Mouse (Mus musculus): Measurements from ENCODE around the gene Tmem254a.
"Not testable (repeated sequence)": the region's sequence is repeated elsewhere in the genome, so short reads cannot be mapped to it uniquely, and the experiment has no call there.

The Tmem254a gene

GRCm38 (mm10) chr14:25927562-25927881 lies at the start of gene Tmem254a:
TSS of gene Tmem254a (minus strand) at chr14:25927672.
- not testable (repeated sequence) for DNase-seq (ENCODE audit: inconsistent age in 2 of 2, low spot score in 1 of 2)

GRCm38 (mm10) chr14:25957861-25958260 lies 30.4 kb upstream of the Tmem254a start:
- not testable (repeated sequence) for DNase-seq (ENCODE audit: inconsistent age in 2 of 2, low spot score in 1 of 2)

- not testable (repeated sequence) for DNase-seq (ENCODE audit: inconsistent age in 2 of 2, low spot score in 1 of 2)
Observed at GRCm38 (mm10) chr14:25938004-25938403, 10.5 kb upstream of the Tmem254a start, which contains the start of gene Cphx1. TSS of gene Cphx1 (plus strand) at chr14:25938304.

- not testable (repeated sequence) for DNase-seq (ENCODE audit: inconsistent age in 2 of 2, low spot score in 1 of 2)
Observed at GRCm38 (mm10) chr14:25936867-25937630, 9.6 kb upstream of the Tmem254a start.

- DNase-seq (ENCODE audit: inconsistent age in 2 of 2, low spot score in 1 of 2), result not testable (repeated sequence)
Observed at GRCm38 (mm10) chr14:25926814-25927561, 484 bp downstream of the Tmem254a start.

- DNase-seq (ENCODE audit: inconsistent age in 2 of 2, low spot score in 1 of 2), result not testable (repeated sequence)
Observed at GRCm38 (mm10) chr14:25918427-25919170, 8.9 kb downstream of the Tmem254a start.

GRCm38 (mm10) chr14:25908976-25909375 lies 18.5 kb downstream of the Tmem254a start:
- DNase-seq (ENCODE audit: inconsistent age in 2 of 2, low spot score in 1 of 2), result not testable (repeated sequence)

- not testable (repeated sequence) for DNase-seq (ENCODE audit: inconsistent age in 2 of 2, low spot score in 1 of 2)
Observed at GRCm38 (mm10) chr14:25907272-25907671, 20.2 kb downstream of the Tmem254a start.

- DNase-seq (ENCODE audit: inconsistent age in 2 of 2, low spot score in 1 of 2), result not testable (repeated sequence)
Observed at GRCm38 (mm10) chr14:25905243-25905642, 22.2 kb downstream of the Tmem254a start.

- not testable (repeated sequence) for DNase-seq (ENCODE audit: inconsistent age in 2 of 2, low spot score in 1 of 2)
Observed at GRCm38 (mm10) chr14:25903000-25903399, 24.5 kb downstream of the Tmem254a start, which contains the start of gene Plac9a. TSS of gene Plac9a (minus strand) at chr14:25903100.

- not testable (repeated sequence) for DNase-seq (ENCODE audit: inconsistent age in 2 of 2, low spot score in 1 of 2)
Observed at GRCm38 (mm10) chr14:25895686-25896085, 31.8 kb downstream of the Tmem254a start.

- DNase-seq (ENCODE audit: inconsistent age in 2 of 2, low spot score in 1 of 2), result not testable (repeated sequence)
Observed at GRCm38 (mm10) chr14:25894566-25894965, 32.9 kb downstream of the Tmem254a start.

GRCm38 (mm10) chr14:25885886-25886285 lies 41.6 kb downstream of the Tmem254a start:
- not testable (repeated sequence) for DNase-seq (ENCODE audit: inconsistent age in 2 of 2, low spot score in 1 of 2)

- DNase-seq (ENCODE audit: inconsistent age in 2 of 2, low spot score in 1 of 2), result not testable (repeated sequence)
Observed at GRCm38 (mm10) chr14:25881769-25882168, 45.7 kb downstream of the Tmem254a start.

- not testable (repeated sequence) for DNase-seq (ENCODE audit: inconsistent age in 2 of 2, low spot score in 1 of 2)
Observed at GRCm38 (mm10) chr14:25876640-25877039, 50.8 kb downstream of the Tmem254a start.

Data from adrenal gland, adult (tissue).